Mouse (Mus musculus) intestine, embryonic 15.5 days (tissue): ENCODE results near the gene Gjb1. TPM values are rescaled to one million over a fixed set of nuclear protein-coding genes. Genes with fewer than 3 reads are reported as not detected.

Source experiments
- ATAC-seq: fragments of 200-750 bp; cut with Nextera tagmentation; 2 replicates; pipeline ENCODE4 v1.8.0; 2017; ENCODE audit warnings: moderate TSS enrichment, moderate library complexity
- H3K27ac ChIP-seq: fragments of 300-500 bp; sonication (generic); 2 replicates; pipeline ENCODE4 v1.5.1; 2015; ENCODE audit warnings: mild to moderate bottlenecking, inconsistent platforms
- H3K27me3 ChIP-seq: fragments of 300-500 bp; sonication (generic); replicated peaks from 2 replicates; pipeline ENCODE4 v1.6.1; 2015; ENCODE audit warnings: inconsistent platforms
- H3K36me3 ChIP-seq: fragments of 300-500 bp; sonication (generic); 2 replicates; pipeline ENCODE4 v1.6.1; 2015; ENCODE audit warnings: inconsistent platforms
- H3K4me1 ChIP-seq: fragments of 300-500 bp; sonication (generic); replicated peaks from 2 replicates; pipeline ENCODE4 v1.6.1; 2015; ENCODE audit warnings: inconsistent platforms
- H3K4me2 ChIP-seq: fragments of 300-500 bp; sonication (generic); replicated peaks from 2 replicates; pipeline ENCODE4 v1.6.1; 2015; ENCODE audit warnings: mild to moderate bottlenecking, inconsistent platforms
- H3K4me3 ChIP-seq: fragments of 300-500 bp; sonication (generic); replicated peaks from 2 replicates; pipeline ENCODE4 v1.5.1; 2015; ENCODE audit warnings: inconsistent platforms
- H3K9ac ChIP-seq: fragments of 300-500 bp; sonication (generic); 2 replicates; pipeline ENCODE4 v1.6.1; 2015; ENCODE audit warnings: inconsistent platforms
- H3K9me3 ChIP-seq: fragments of 300-500 bp; sonication (generic); 2 replicates; pipeline ENCODE4 v1.6.1; 2016; ENCODE audit warnings: inconsistent platforms
- WGBS: fragments of 180-500 bp; shearing (Covaris S2); methylation state at CpG from one replicate; pipeline ENCODE4 v1.1.7; 2015; 5-methylcytosine and 5-hydroxymethylcytosine counted together
- polyA plus RNA-seq: library from polyadenylated mRNA; unstranded; fragments of >200 nt; fragmentation: Nextera tagmentation; extraction: Ambion mirVana; gene quantifications from 2 replicates; pipeline ENCODE4 v1.2.1, GENCODE M21; 2015

Gene Gjb1
- polyA plus RNA-seq, 1 experiment from 2014 or later = 59.2 TPM

- no peaks in the 10 kb centered on the region for H3K4me1 ChIP-seq
- no peak overlapping the region for H3K9ac ChIP-seq
- no peaks in the 10 kb centered on the region; the same call in 1 of the 2 replicates for H3K27me3 ChIP-seq
- 63% methylated on average over 3 of the region's 3 CpGs for WGBS
- H3K27ac ChIP-seq = no peak overlapping the region
- no peaks in the 10 kb centered on the region for H3K36me3 ChIP-seq
- H3K4me3 ChIP-seq = no peak overlapping the region
- ATAC-seq = no peak
- no peaks in the 10 kb centered on the region for H3K9me3 ChIP-seq
- no peak overlapping the region for H3K4me2 ChIP-seq
These were observed 5.6 kb upstream of the Gjb1 start for GRCm38 (mm10) chrX:101370573-101370972.

GRCm38 (mm10) chrX:101372946-101373345 is 3.2 kb upstream of the Gjb1 start:
- Histone ChIP-seq H3K4me1 (no peaks in the 10 kb centered on the region), H3K9ac (no peak overlapping the region), H3K36me3 (no peaks in the 10 kb centered on the region), H3K27ac (no peak overlapping the region), H3K27me3 (no peaks in the 10 kb centered on the region; the same call in 1 of the 2 replicates), H3K4me2 (no peak overlapping the region), H3K4me3 (no peak overlapping the region), H3K9me3 (no peaks in the 10 kb centered on the region)
- 77% methylated on average over 5 of the region's 5 CpGs for WGBS
- no peak for ATAC-seq

GRCm38 (mm10) chrX:101377076-101377475 is 898 bp downstream of the Gjb1 start:
- Histone ChIP-seq H3K27me3 (no peaks in the 10 kb centered on the region; the same call in 1 of the 2 replicates), H3K27ac (peak overlapping the region; percentile 64), H3K9me3 (no peaks in the 10 kb centered on the region), H3K4me2 (peak overlapping the region; percentile 26), H3K4me3 (peak overlapping the region; percentile 19; the same call in 1 of the 2 replicates), H3K9ac (no peak overlapping the region), H3K4me1 (no peaks in the 10 kb centered on the region), H3K36me3 (no peaks in the 10 kb centered on the region)
- peak; percentile 87 for ATAC-seq
- 45% methylated on average over 4 of the region's 4 CpGs for WGBS

GRCm38 (mm10) chrX:101379744-101380143 is 3.6 kb downstream of the Gjb1 start:
- Histone ChIP-seq H3K36me3 (no peaks in the 10 kb centered on the region), H3K27ac (no peak overlapping the region), H3K9ac (no peak overlapping the region), H3K4me2 (no peak overlapping the region), H3K4me1 (no peaks in the 10 kb centered on the region), H3K27me3 (peaks cover 14% of the 10 kb centered on the region), H3K9me3 (no peaks in the 10 kb centered on the region), H3K4me3 (no peak overlapping the region)
- ATAC-seq = no peak
- WGBS = 53% methylated on average over 1 of the region's 1 CpGs

- H3K4me3 ChIP-seq = no peak overlapping the region
- no peak overlapping the region for H3K4me2 ChIP-seq
- peaks cover 20% of the 10 kb centered on the region for H3K27me3 ChIP-seq
- 0 out of 2 replicates have a peak, but pooled peaks have one; percentile 26 for ATAC-seq
- H3K27ac ChIP-seq = no peak overlapping the region
- WGBS = 32% methylated on average over 18 of the region's 18 CpGs
- no peaks in the 10 kb centered on the region for H3K9me3 ChIP-seq
- no peaks in the 10 kb centered on the region for H3K4me1 ChIP-seq
- no peak overlapping the region for H3K9ac ChIP-seq
- H3K36me3 ChIP-seq = no peaks in the 10 kb centered on the region
These were observed 7.3 kb downstream of the Gjb1 start for GRCm38 (mm10) chrX:101383455-101383854.

GRCm38 (mm10) chrX:101384439-101385137 is 8.4 kb downstream of the Gjb1 start:
- WGBS = 32% methylated on average over 32 of the region's 32 CpGs
- no peaks in the 10 kb centered on the region for H3K36me3 ChIP-seq
- H3K4me2 ChIP-seq = peak overlapping the region; percentile 33
- no peaks in the 10 kb centered on the region for H3K4me1 ChIP-seq
- H3K27ac ChIP-seq = no peak overlapping the region
- ATAC-seq = no peak
- H3K27me3 ChIP-seq = peaks cover 20% of the 10 kb centered on the region
- no peak overlapping the region; the same call in 1 of the 2 replicates for H3K4me3 ChIP-seq
- H3K9me3 ChIP-seq = no peaks in the 10 kb centered on the region
- H3K9ac ChIP-seq = no peak overlapping the region

GRCm38 (mm10) chrX:101386222-101386621 is 10.0 kb downstream of the Gjb1 start:
- Histone ChIP-seq H3K27me3 (peaks cover 20% of the 10 kb centered on the region), H3K4me2 (no peak overlapping the region), H3K36me3 (no peaks in the 10 kb centered on the region), H3K9ac (no peak overlapping the region), H3K4me1 (no peaks in the 10 kb centered on the region), H3K27ac (no peak overlapping the region), H3K4me3 (no peak overlapping the region), H3K9me3 (no peaks in the 10 kb centered on the region)
- no peak for ATAC-seq
- WGBS = 50% methylated on average over 4 of the region's 4 CpGs

- no peaks in the 10 kb centered on the region for H3K4me1 ChIP-seq
- no peak overlapping the region for H3K4me3 ChIP-seq
- WGBS = 64% methylated on average over 5 of the region's 5 CpGs
- H3K4me2 ChIP-seq = no peak overlapping the region
- no peaks in the 10 kb centered on the region for H3K9me3 ChIP-seq
- no peak for ATAC-seq
- no peaks in the 10 kb centered on the region for H3K36me3 ChIP-seq
- H3K9ac ChIP-seq = no peak overlapping the region
- H3K27ac ChIP-seq = no peak overlapping the region
- peaks cover 12% of the 10 kb centered on the region for H3K27me3 ChIP-seq
These were observed 12.8 kb downstream of the Gjb1 start for GRCm38 (mm10) chrX:101388866-101389537.

- WGBS = 59% methylated on average over 2 of the region's 2 CpGs
- no peaks in the 10 kb centered on the region for H3K36me3 ChIP-seq
- 0 out of 2 replicates have a peak, but pooled peaks cover 10% of the 10 kb centered on the region for H3K27me3 ChIP-seq
- no peak overlapping the region for H3K4me3 ChIP-seq
- H3K9ac ChIP-seq = no peak overlapping the region
- ATAC-seq = no peak
- H3K9me3 ChIP-seq = no peaks in the 10 kb centered on the region
- no peak overlapping the region for H3K27ac ChIP-seq
- no peaks in the 10 kb centered on the region for H3K4me1 ChIP-seq
- no peak overlapping the region for H3K4me2 ChIP-seq
These were observed 18.2 kb downstream of the Gjb1 start for GRCm38 (mm10) chrX:101394341-101394740.

- Histone ChIP-seq H3K36me3 (no peaks in the 10 kb centered on the region), H3K9ac (no peak overlapping the region), H3K27ac (no peak overlapping the region), H3K4me1 (no peaks in the 10 kb centered on the region), H3K9me3 (no peaks in the 10 kb centered on the region), H3K4me2 (no peak overlapping the region), H3K27me3 (0 out of 2 replicates have a peak, but pooled peaks cover 10% of the 10 kb centered on the region), H3K4me3 (no peak overlapping the region)
- ATAC-seq = no peak
- WGBS = 29% methylated on average over 11 of the region's 11 CpGs
These were observed 20.3 kb downstream of the Gjb1 start for GRCm38 (mm10) chrX:101396459-101396858.

GRCm38 (mm10) chrX:101418946-101419724 is 43.0 kb downstream of the Gjb1 start:
- peaks cover 5% of the 10 kb centered on the region; the same call in 1 of the 2 replicates for H3K4me1 ChIP-seq
- H3K9ac ChIP-seq = peak overlapping the region; percentile 65
- no peaks in the 10 kb centered on the region for H3K36me3 ChIP-seq
- peak overlapping the region; percentile 54 for H3K4me3 ChIP-seq
- ATAC-seq = peak; percentile 24; the same call in 1 of the 2 replicates
- H3K4me2 ChIP-seq = peak overlapping the region; percentile 68
- no peaks in the 10 kb centered on the region for H3K9me3 ChIP-seq
- H3K27ac ChIP-seq = 0 out of 2 replicates have a peak overlapping the region, but pooled peaks have one; percentile 44
- 23% methylated on average over 31 of the region's 36 CpGs for WGBS
- H3K27me3 ChIP-seq = no peaks in the 10 kb centered on the region
